Mouse (Mus musculus): ENCODE data around the gene Clk1.

The Clk1 gene

DNA sequence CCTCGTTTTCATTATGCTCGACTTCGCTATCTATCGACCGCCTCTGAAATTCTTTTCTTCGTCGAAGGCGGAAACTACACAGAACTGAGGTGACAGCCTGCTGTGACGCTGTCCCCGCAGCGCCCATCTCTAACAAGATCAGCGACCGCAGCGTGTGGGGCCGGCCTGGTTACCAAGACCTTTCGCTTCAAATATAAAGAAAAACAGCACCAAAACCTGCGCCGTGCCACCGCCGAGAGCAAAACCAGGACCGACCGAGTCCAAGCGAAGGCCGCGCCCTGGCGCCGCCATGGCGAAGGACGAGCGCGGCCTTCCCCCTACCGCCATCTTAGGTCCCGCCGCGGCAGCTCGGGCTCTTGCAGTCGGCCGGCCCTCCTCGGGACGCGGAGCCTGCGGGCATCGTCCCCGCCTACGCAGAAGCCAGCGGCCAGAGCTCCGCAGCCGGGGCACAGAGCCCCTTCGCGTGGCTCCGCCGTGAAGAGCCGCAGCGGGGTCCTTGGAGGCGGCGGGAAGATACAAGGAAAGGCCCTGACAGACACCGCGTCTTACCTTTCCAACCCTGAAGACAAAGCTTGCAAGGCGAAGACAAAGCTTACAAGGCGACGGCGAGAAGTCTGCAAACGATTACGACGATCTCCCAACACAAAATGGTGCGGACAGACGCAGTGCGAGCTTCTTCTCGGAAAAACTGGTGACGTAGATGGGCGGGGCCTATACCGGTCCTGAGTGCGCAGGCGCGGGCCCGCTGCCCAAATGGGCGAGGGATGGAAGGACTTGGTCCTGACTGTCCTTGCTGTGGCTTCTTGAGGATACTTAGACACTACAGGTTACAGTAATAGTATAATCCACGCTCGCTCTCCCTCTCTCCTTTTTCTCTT is at the start of gene Clk1:
Gene Clk1 (minus strand): TSS at position 696 of the 878 bp plus-strand sequence.
- peak; percentile 97 for DNase-seq

DNA sequence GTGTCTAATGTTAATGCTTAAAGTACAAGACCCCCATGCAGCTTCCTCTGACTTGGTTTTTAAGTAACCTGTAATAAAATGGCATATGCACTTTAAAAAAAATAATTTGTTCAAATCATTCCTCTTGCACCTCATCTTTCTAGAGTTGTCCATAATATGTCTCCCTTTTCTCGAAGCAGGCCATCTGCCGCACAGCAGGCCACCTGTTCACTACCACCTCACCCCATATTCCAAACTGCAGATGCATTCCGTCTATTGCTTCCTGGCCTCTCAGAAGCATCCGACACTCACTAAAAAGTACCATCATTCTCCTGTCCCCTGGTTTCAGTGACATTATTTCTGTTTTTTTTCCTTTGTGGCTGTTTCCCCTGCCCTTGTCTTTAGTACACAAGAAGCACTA is 41.7 kb upstream of the Clk1 start:
- peak; percentile 20 for DNase-seq

DNA sequence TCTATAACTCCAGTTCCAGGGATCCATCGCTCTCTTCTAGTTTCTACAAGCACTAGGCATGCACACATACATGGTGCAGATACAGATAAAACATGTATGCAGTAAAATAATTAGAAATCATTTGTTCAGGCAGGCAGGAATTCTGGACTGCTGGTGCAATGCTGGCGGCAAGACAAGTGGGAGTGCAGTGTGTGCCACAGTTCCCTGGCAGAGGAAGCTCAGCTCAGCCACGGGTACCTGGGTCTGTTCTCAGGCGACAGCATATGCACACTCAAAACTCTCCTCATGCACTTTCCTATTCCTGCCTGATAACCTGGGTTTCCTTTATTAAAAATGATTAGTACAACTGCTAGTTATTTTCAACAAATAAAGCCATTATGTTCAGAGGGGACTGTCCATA is 41.2 kb upstream of the Clk1 start:
- peak; percentile 40 for DNase-seq

DNA sequence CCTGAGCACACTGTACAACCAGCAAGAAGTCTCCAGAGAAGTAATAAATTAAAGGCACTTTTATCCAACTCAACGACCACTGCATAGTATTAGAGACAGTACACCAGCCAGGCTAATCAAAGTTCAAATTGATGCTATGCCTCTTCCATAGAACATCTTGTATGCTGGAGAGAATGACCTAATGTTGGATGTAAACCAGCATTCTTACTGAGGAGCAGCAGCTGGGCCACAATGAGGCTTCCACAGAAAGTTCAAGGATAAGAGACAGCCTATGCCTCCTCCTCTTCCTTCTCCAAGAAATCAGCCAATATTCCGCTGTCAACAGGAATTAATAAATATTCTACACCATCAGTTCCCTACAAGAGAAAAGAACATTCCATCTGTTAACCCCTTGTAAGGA is 40.1 kb upstream of the Clk1 start:
- DNase-seq = no peak

DNA sequence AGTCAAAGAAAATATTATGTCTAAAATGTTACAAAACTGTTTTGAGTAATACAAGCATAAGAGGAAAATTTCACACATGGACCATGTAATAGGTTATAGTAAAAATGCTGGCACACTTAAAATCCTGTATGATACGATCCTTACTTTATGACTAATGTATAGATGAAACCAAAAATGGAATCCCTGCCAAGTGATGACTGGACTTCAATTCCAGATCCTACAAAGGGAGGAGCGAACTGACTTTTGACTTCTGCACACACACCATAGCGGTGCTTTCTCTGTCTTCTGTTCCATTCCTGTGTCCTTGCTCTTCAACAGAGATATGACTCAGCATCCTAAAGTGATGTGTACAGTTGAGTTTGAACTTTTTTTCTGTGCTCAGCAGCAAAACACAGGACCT is 36.7 kb upstream of the Clk1 start:
- no peak for DNase-seq

DNA sequence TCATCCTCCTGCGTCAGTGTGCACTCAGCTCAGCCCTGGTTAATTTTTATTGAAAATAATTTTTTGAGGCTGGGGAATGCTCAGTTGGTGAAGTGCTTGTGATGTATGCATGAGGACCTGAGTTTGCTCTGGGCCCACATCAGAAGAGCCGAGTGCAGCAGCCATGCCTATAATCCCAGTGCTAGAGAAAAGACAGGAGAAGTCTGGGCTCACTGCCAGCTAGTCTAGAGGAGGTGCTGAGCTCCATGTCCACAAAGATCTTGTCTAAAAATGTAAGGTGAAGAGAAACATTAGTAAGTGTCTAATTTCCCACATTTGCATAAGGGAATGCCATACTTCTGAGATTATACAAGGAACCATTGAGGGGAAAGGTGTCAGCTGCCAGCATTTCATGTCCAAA is 35.0 kb upstream of the Clk1 start:
- no peak for DNase-seq

DNA sequence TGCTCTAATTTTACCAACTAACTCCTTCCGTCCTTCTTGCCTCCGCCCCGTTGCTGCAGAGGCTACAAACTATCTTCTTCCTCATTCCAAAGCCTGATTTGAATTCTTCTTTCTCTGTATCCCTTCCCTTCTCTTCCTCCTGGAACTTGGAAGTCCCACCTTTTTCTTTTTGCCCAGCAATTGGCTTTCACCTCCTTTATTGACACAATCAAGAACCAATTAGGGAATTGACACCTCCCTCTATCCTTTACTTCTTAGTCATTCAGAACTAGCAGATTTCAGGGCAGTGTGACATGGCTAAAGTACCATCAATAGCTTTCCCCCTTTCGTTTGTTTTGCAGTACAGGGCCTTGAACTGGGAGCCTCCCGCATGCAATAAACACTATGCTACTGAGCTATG is 34.3 kb upstream of the Clk1 start:
- no peak for DNase-seq

DNA sequence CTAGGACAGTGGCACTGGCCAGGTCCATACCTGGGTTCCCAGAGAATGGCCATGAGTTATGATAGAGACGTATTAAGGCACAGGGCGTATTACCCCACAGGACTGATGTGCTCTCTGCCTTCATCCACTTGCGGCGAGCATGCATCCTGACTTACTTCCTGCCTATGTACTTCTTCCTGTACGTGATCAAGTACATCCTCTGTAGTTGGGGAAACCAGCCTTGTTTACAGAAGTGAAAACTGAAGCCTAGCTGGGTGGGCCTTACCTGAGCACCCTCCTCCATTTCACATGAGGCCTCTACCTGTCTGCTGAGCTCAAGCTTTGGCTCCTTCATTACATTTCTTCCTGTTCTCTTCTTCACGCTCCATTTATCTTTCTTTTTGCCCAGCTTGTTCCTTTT is 30.4 kb upstream of the Clk1 start:
- DNase-seq = no peak

DNA sequence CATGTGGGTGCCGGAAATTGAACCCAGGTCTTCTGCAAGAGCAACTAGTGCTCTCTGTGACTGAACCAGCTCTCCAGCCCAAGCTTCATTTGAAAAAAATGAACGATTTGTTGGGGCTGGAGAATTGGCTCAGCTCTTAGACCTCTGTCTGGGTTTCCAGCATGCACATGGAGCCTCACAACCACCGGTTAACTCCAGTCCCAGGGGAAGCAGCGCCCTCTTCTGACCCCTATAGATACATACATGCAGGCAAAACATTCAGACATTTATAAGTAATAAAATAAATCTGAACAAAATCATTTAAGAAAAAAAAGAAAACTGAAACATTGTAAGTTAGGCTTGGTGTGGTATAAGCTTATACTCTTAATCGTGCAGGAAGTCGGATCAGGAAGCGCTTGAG is 24.5 kb upstream of the Clk1 start:
- DNase-seq = no peak

DNA sequence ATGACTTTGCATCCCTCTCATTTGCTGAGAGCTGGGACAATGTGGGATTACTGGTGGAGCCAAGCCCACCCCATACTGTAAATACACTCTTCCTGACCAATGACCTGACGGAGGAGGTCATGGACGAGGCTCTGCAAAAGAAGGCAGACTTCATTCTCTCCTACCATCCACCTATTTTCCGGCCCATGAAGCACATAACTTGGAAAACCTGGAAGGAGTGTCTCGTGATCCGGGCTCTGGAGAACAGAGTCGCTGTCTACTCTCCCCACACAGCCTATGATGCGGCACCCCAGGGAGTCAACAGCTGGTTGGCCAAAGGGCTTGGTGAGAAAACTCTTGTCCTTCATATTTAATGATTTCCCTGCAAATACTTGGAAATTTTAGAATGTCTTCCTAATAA is 23.9 kb upstream of the Clk1 start:
- DNase-seq = no peak

DNA sequence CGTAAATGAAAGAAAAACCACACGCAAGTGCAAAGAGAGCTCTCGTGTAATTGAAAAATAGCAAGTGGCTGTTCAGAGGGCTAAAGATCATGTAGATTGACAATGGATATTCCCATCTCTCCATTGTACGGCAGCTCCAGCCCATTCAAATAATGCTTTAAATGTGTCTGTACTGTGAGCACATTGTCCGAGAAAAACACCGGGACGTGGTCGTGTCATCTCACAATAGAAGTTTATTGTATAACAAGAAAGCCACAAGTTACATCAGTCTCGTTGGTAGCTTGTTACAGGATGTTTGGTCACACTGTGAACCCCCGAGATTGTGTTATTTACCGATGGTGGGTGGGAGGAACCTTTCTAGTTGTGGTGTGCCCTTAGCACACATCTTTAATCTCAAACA is 22.0 kb upstream of the Clk1 start:
- DNase-seq = no peak

DNA sequence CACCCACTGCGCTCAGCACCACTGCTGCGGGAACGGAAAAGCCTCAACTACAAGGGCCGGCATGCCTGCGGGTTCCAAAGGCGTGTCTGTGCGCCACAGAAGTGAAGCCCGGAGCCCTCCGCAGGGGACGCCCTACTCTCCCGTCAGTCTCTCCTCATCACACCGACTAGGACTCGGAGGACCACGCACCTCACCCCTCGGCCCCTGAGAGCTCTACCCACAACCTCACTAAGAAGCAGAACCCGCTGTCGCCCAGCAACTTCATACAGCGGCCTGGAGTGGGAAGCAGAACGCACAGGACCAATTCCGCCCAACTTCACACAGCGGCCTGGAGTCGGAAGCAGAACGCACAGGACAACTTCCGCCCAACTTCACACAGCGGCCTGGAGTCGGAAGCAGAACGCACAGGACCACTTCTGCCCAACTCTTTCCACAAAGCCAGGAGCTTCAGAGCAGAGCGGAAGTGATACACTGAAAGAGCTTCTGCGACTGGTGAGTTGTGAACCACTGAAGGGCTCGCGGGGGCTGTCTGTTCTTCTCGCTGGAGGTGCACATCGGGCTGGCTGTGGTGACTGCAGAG is 21.4 kb upstream of the Clk1 start, which contains the start of the genes Nif3l1 and Ppil3:
Gene Nif3l1 (plus strand): TSS at position 9 of the 580 bp plus-strand sequence.
Gene Ppil3 (minus strand): TSS at position 344 of the 580 bp plus-strand sequence.
- DNase-seq = peak; percentile 66

DNA sequence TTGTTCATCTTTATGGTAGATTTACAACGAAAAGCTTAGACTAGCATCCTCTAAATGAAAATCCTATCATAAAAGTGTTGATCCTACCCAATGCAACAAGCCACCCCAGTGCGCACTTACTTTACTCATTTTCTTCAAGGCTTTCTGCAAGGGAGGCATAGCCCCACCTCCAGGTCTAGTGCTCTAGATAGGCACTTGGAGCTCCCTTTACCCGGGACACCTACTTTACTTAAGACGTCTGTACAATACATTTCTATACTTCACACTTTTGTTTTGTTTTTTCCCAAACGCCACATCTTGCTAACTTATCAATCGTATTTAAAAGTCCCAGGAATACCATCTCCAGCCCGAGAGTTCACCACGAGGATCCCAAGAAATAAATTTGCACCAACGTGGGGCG is 20.8 kb upstream of the Clk1 start:
- DNase-seq = no peak

DNA sequence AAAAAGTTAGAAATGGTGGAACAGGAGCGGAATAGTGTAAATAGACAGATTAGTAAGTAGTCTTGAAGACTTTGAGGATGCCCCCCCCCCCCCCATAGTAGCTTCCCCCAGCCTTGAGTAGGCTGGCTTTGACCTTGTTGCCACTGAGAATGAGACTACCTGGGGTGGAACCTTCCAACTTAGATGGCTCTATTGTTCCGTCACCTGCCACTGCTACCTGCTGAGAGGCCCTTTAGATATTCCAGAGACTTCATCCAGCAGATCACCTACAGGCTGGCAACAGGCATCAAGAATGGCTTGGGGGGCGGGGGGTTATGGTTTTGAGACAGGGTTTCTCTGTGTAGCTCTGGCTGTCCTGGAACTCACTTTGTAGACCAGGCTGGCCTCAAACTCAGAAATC is 685 bp upstream of the Clk1 start:
- no peak for DNase-seq

DNA sequence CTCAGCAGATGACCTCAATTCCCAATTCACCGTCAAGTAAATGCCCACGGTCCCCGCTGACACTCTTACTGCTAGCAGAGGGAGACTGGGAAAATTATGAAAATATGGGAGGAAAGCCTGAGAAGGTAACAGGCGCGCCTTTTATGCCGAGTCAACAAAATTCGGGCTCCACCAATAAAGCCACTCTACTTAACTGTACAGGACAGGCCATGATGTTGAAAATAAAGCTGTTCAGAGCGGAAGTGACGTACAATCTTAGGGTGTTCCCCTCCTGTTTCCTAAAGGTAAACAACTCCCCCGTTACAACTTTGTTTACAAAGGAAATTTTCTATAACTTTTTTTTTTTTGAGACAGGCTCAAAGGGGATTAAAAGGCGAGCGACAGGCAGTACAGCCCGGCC is 987 bp downstream of the Clk1 start:
- DNase-seq = no peak

DNA sequence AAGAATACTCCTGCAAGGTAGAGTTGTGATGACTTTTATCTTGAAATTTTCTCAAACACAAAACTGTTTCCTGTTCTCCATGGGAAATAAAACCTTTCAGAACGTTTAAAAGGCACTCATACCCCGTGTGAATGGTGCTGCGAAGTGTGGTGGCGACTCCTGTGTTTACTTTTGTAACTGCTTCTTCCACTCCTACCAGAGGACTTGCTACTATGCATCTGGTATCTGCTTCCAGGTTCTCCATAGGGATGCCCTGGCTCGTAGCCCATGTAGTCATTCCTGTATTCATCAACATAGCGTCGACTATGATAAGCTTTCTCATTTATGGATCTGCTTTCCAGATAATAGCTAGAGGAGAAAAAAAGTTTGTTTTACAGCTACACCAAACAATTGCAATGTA is 2.9 kb downstream of the Clk1 start:
- peak; percentile 43 for DNase-seq

DNA sequence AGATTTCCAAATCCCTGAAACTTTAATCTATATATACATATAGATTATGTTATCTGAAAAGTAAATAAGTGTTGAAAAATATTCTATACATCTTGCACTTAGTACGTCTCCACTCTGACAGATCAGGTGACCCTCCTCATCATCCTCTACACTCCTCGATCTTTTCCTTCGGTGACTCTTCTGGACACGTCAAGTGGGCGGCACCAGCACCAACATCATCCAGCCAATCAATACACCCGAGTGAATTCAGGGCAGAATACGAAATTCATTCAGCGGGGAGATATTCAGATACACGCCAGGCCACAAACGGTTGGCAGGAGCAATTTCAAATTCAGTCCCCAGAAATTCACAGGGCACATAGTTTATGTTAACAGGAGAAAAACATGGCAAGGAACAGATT is 3.8 kb downstream of the Clk1 start:
- no peak for DNase-seq

DNA sequence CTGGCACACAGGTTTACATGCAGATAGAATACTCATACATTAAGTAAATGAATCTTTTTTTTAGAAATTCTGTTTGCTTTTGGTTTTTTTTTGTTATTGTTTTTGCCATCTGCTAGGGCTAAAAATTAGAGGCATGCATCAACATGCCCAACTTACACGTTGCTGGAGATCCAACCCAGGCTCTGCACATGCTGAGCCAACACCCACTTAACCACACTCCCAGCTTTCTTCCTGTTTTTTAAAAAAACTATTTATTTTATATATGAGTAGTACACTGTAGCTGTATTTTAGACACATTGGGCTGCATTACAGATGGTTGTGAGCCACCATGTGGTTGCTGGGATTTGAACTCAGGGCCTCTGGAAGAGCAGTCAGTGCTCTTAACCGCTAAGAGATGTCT is 7.8 kb downstream of the Clk1 start:
- no peak for DNase-seq

DNA sequence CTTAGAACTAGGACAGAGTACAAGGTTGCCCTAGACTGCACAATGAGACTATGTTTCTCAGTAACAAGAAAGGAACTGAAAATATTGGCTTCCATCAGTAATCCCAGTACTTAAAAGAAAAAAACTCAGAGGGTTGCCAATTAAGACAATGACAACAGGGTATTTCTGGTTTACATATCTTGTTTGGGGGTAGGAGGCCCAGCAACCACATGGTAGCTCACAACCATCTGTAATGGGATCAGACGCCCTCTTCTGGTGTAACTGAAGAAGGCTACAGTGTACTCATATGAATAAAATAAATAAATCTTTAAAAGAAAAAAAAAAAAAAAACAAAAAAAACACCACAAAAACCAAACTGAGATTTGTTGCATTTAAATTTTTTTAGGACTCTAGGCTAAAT is 8.4 kb downstream of the Clk1 start:
- DNase-seq = no peak

DNA sequence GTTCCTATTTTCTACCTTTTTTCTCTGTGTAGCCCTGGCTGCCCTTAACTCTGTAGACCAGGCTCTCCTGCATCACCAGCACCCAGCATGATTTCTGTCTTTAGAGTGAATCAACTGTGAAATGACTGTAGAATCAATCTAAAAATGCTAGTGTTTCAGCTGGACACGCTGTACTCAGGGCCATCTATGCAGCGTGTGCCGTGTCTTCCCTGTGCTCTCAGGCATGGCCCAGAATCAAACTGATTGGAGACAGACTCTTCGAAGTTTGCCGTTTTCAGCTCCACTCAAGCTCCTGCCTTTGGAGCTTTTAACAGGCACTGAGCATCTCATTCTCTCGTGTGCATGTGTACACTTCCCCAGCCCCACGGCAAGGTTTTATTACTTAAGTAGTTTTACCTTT is 13.1 kb downstream of the Clk1 start:
- no peak for DNase-seq

DNA sequence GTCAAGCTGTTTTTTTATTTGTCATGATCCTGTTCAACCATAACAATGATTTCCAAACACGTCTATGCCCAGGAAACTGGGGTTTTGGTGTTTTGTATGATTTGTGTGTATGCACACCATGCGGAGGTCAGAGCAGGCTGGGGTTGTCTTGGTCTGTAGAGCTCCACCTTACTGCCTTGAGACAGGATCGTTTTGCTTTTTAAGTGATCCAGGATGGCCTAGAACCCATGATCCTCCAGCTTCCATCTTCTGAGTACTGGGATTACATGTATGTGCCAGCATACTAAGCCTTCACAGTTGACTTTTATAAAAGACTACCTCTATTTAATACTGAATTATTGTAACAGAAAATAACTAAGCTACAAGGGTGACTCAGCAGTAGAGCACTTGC is 13.7 kb downstream of the Clk1 start:
- DNase-seq = no peak

DNA sequence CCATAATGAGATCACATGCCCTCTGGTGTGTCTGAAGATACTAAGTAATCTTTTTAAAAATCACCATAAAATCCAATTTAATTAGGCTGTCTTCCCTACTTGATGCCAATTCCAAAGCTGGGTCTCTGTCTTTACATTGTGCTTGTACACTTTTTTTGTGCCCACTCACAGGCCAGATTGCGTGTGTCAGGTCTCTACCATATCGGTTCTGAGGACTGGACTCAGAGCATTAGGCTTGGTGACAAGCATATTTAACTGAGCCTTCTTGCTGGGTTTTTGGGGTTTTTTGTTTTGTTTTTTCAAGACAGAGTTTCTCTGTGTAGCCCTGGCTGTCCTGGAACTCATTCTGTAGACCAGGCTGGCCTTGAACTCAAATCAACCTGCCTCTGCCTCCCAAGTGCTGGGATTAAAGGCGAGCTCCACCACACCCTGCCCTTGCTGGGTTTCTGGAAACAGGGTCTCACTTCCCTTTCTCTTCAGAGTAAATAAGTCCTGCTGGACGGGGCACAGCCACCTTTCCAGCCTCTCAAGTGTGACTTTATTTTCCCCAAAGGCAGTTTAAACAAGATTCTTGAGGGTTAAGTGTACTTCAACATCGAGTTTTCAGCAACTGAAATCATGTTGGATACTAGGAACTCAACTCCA is 14.2 kb downstream of the Clk1 start:
- DNase-seq = no peak

DNA sequence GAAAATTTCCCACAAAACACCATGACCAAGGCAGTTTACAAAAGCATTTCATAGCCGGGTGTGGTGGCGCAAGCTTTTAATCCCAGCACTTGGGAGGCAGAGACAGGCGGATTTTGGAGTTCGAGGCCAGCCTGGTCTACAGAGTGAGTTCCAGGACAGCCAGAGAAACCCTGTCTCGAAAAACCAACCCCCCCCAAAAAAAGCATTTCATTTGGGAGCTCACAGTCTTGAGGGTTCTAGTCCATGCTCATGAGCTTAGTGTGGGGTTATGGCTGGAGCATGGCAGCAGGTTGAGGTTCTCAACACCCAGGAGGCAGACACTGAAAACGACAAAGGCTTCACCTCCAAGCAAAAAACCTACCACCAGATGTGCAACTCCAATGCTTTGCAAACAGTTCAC is 15.7 kb downstream of the Clk1 start:
- no peak for DNase-seq

DNA sequence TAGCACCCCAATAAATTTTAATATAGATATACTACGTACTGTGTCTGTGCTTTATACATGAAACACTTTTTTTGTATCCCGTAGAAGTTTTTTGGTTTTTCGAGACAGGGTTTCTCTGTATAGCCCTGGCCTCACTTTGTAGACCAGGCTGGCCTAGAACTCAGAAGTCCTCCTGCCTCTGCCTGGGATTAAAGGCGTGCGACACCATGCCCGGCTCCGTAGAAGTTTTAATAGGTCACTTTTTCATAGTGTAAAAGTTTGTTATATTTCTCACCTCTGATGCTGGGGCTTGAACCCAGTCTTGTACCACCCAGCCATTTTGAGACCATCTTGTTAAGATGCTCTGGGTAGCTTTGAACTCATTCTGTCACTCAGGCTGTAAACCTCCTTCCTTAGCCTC is 16.5 kb downstream of the Clk1 start:
- DNase-seq = no peak

Data from cerebellum, adult 11 months (tissue).